Mouse (Mus musculus) CH12.LX (cell line): ENCODE data around the gene Eps8. TPM values are rescaled to one million over a fixed set of nuclear protein-coding genes. Genes with fewer than 3 reads are reported as not detected.

ENCODE experiments used
- DNase-seq: peaks from one replicate; pipeline ENCODE4 v3.0.0-alpha.2; 2013; ENCODE audit errors: extremely low read depth
- H3K27ac ChIP-seq: 2 replicates; pipeline ENCODE4 v1.5.1; 2012; ENCODE audit warnings: low read depth, mild to moderate bottlenecking, control low read depth, moderate library complexity; ENCODE audit not compliant: insufficient read depth
- H3K27me3 ChIP-seq: replicated peaks from 2 replicates; pipeline ENCODE3; 2012; ENCODE audit warnings: inconsistent platforms
- H3K36me3 ChIP-seq, 2 experiments: replicated peaks in 1 of 2; 2 replicates each; pipeline versions ENCODE3 to v1.6.1; 2012; ENCODE audit warnings: inconsistent platforms in 1 of 2, low read length in 1 of 2, mild to moderate bottlenecking in 1 of 2, mixed read lengths in 1 of 2, moderate library complexity in 1 of 2; ENCODE audit not compliant: control insufficient read depth in 1 of 2, insufficient read depth in 1 of 2
- H3K4me1 ChIP-seq, 2 experiments: 2 replicates each; pipeline ENCODE4 v1.6.1; 2012; ENCODE audit warnings: inconsistent platforms in 1 of 2, moderate library complexity in 1 of 2; ENCODE audit not compliant: insufficient read depth in 2 of 2, control insufficient read depth in 1 of 2
- H3K4me2 ChIP-seq: 2 replicates; pipeline ENCODE4 v1.6.1; 2012; ENCODE audit warnings: low read depth, mild to moderate bottlenecking, control low read depth; ENCODE audit not compliant: poor library complexity, insufficient read depth, severe bottlenecking
- H3K4me3 ChIP-seq, 3 experiments: fragments of 150-350 bp in 1 of 3; sonication (generic) in 1 of 3; replicated peaks in 1 of 3; 2 replicates each; pipeline versions ENCODE3 to v1.5.1; 2011 to 2012; ENCODE audit warnings: low read depth in 2 of 3, low read length in 2 of 3, mild to moderate bottlenecking in 2 of 3, moderate library complexity in 2 of 3, control low read depth in 1 of 3, improper control_type of control experiment in 1 of 3, inconsistent platforms in 1 of 3, mixed read lengths in 1 of 3; ENCODE audit not compliant: poor library complexity in 1 of 3
- H3K79me2 ChIP-seq: replicated peaks from 2 replicates; pipeline ENCODE4 v1.6.1; 2012; ENCODE audit warnings: mild to moderate bottlenecking, moderate library complexity; ENCODE audit not compliant: control insufficient read depth, poor library complexity, insufficient read depth, severe bottlenecking; ENCODE audit errors: extremely low read depth
- H3K9ac ChIP-seq: 2 replicates; pipeline ENCODE4 v1.6.1; 2012; ENCODE audit warnings: low read depth, mild to moderate bottlenecking, control low read depth, moderate library complexity; ENCODE audit not compliant: insufficient read depth
- H3K9me3 ChIP-seq: replicated peaks from 2 replicates; pipeline ENCODE3; 2012; ENCODE audit warnings: low read length, inconsistent platforms, mixed read lengths
- CHD1 ChIP-seq: IDR thresholded peaks from 2 replicates; pipeline ENCODE4 v1.6.1; 2012; ENCODE audit warnings: low read depth, low read length, improper control_type of control experiment, inconsistent platforms
- CHD2 ChIP-seq: IDR thresholded peaks from 2 replicates; pipeline ENCODE4 v1.6.1; 2011; ENCODE audit warnings: low read length, improper control_type of control experiment
- CTCF ChIP-seq, 2 experiments: IDR thresholded peaks in 1 of 2; conservative IDR thresholded peaks in 1 of 2; 2 replicates each; pipeline ENCODE4 v1.5.1; 2011 to 2012; ENCODE audit warnings: low read depth in 2 of 2, low read length in 2 of 2, improper control_type of control experiment in 1 of 2, inconsistent platforms in 1 of 2, mild to moderate bottlenecking in 1 of 2, moderate library complexity in 1 of 2
- E2F4 ChIP-seq: IDR thresholded peaks from 2 replicates; pipeline ENCODE4 v1.6.1; 2011; ENCODE audit warnings: low read depth, low read length, improper control_type of control experiment; ENCODE audit not compliant: insufficient replicate concordance
- ELF1 ChIP-seq: IDR thresholded peaks from 2 replicates; pipeline ENCODE4 v1.6.1; 2014; ENCODE audit warnings: low read depth, mild to moderate bottlenecking, inconsistent platforms, low read length, improper control_type of control experiment
- GABPA ChIP-seq: IDR thresholded peaks from 2 replicates; pipeline ENCODE4 v1.6.1; 2012; ENCODE audit warnings: low read depth, low read length, improper control_type of control experiment, inconsistent platforms; ENCODE audit not compliant: insufficient replicate concordance
- JUN ChIP-seq: IDR thresholded peaks from 2 replicates; pipeline ENCODE4 v1.6.1; 2011; ENCODE audit warnings: low read depth, mild to moderate bottlenecking, low read length, improper control_type of control experiment, moderate library complexity; ENCODE audit not compliant: insufficient read depth
- KAT2A ChIP-seq: IDR thresholded peaks from 2 replicates; pipeline ENCODE4 v1.6.1; 2012; ENCODE audit warnings: low read length, improper control_type of control experiment, inconsistent platforms; ENCODE audit not compliant: insufficient replicate concordance
- MAFK ChIP-seq: IDR thresholded peaks from 2 replicates; pipeline ENCODE4 v1.6.1; 2011; ENCODE audit warnings: low read length, improper control_type of control experiment; ENCODE audit not compliant: insufficient replicate concordance
- MAX ChIP-seq: IDR thresholded peaks from 2 replicates; pipeline ENCODE4 v1.6.1; 2011; ENCODE audit warnings: low read length, improper control_type of control experiment
- NELFE ChIP-seq: IDR thresholded peaks from 2 replicates; pipeline ENCODE4 v1.6.1; 2011; ENCODE audit warnings: low read depth, low read length, improper control_type of control experiment
- NRF1 ChIP-seq: IDR thresholded peaks from 2 replicates; pipeline ENCODE4 v1.6.1; 2014; ENCODE audit warnings: low read depth, mild to moderate bottlenecking, inconsistent platforms, low read length, improper control_type of control experiment, moderate library complexity
- POLR2A ChIP-seq: IDR thresholded peaks from 2 replicates; pipeline ENCODE4 v1.6.1; 2011; ENCODE audit warnings: low read depth, mild to moderate bottlenecking, improper control_type of control experiment, low read length
- RAD21 ChIP-seq: IDR thresholded peaks from 2 replicates; pipeline ENCODE4 v1.6.1; 2011; ENCODE audit warnings: low read depth, mild to moderate bottlenecking, low read length, improper control_type of control experiment, moderate library complexity
- UBTF ChIP-seq: IDR thresholded peaks from 2 replicates; pipeline ENCODE4 v1.6.1; 2012; ENCODE audit warnings: low read depth, mild to moderate bottlenecking, inconsistent platforms, low read length, improper control_type of control experiment, moderate library complexity
- USF2 ChIP-seq: conservative IDR thresholded peaks from 2 replicates; pipeline ENCODE4 v1.6.1; 2011; ENCODE audit warnings: low read depth, low read length, improper control_type of control experiment
- ZMIZ1 ChIP-seq: IDR thresholded peaks from 2 replicates; pipeline ENCODE4 v1.6.1; 2012; ENCODE audit warnings: low read depth, mild to moderate bottlenecking, inconsistent platforms, low read length, improper control_type of control experiment
- ZNF384 ChIP-seq: IDR thresholded peaks from 2 replicates; pipeline ENCODE4 v1.6.1; 2012; ENCODE audit warnings: low read depth, low read length, improper control_type of control experiment, inconsistent platforms
- dilution Hi-C: fragments of 300-500 bp; cut with MboI; formaldehyde crosslinking; loops from 2 replicates; pipeline ENCODE4 v1.14.3; 2020; ENCODE audit warnings: low sequenced_read_pairs; ENCODE audit not compliant: extremely low pct_unique_long_range_greater_than_20kb, extremely low pct_ligation_motif_present
- in situ Hi-C: fragments of 300-500 bp; cut with MboI; formaldehyde crosslinking; loops from 3 replicates; pipeline ENCODE4 v1.14.3; 2019; ENCODE audit warnings: low sequenced_read_pairs, low pct_ligation_motif_present, low pct_unique_long_range_greater_than_20kb, mixed read lengths
- polyA plus RNA-seq: library from polyadenylated mRNA; unstranded; fragments of >175 nt; gene quantifications from 2 replicates; pipeline ENCODE4 v1.2.1, GENCODE M21; 2012; ENCODE audit warnings: low read depth; ENCODE audit not compliant: insufficient read length
- total RNA-seq, 2 experiments: library from RNA; depleted of rRNA; stranded (reverse); fragments of 300-350 nt in 1 of 2; fragments of >200 nt in 1 of 2; gene quantifications; 2 replicates each; pipeline ENCODE4 v1.2.3; 2012 to 2014

Eps8 gene
- total and polyA plus RNA-seq, 3 experiments, result 2.2 to 7.4 (median 2.2) TPM

DNA sequence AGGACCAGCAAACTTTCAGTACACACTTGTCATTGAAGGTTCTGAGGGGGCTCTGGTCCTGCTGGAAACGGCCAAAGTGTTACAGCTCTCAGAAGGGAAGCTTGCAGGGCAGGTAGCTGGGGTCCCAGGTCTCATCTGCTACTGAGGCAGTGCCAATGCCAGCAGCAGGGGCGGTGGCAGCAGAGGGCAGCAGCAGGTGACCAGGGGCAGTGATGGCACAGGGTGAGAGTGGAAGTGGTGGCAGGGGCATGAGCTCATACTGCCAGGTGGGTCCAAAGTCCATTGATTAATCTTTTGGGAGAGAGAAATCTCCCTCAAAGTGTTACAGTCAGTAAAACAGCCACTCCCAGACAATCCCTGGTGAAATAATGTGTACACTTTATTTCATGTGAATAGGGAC lies 188.4 kb downstream of the Eps8 start:
- in situ Hi-C loops, result loop anchor here (10.0 kb wide), 1 partner anchor 249 kb away; no protein-coding TSS in a partner anchor
- H3K4me2 ChIP-seq, result no peak overlapping the region
- H3K27me3 ChIP-seq, result no peaks in the 10 kb centered on the region
- dilution Hi-C loops, result no loop called here
- H3K27ac ChIP-seq, result no peak overlapping the region
- TF ChIP-seq NRF1, result no peak
- TF ChIP-seq MAX, result no peak
- TF ChIP-seq CHD2, result no peak
- TF ChIP-seq NELFE, result no peak
- no peak for TF ChIP-seq JUN
- TF ChIP-seq CTCF (conservative IDR thresholded peaks at IDR 0.05 in 1 of 2, IDR thresholded peaks at IDR 0.05 in 1 of 2; ENCODE audit: low read depth in 2 of 2, low read length in 2 of 2), result no peak
- no peak for TF ChIP-seq E2F4
- TF ChIP-seq CHD1, result no peak
- TF ChIP-seq GABPA, result no peak
- no peak for TF ChIP-seq KAT2A
- TF ChIP-seq UBTF, result no peak
- no peak for TF ChIP-seq ELF1
- no peak for TF ChIP-seq RAD21
- no peak overlapping the region for H3K4me3 ChIP-seq
- no peak for DNase-seq
- peaks cover 5% of the 10 kb centered on the region for H3K9me3 ChIP-seq
- peaks cover 0 to 4% of the 10 kb centered on the region in 2 experiments; a peak in 2 of 4 replicates for H3K4me1 ChIP-seq
- no peaks in the 10 kb centered on the region for H3K36me3 ChIP-seq
- H3K9ac ChIP-seq, result no peak overlapping the region
- H3K79me2 ChIP-seq, result no peaks in the 10 kb centered on the region

DNA sequence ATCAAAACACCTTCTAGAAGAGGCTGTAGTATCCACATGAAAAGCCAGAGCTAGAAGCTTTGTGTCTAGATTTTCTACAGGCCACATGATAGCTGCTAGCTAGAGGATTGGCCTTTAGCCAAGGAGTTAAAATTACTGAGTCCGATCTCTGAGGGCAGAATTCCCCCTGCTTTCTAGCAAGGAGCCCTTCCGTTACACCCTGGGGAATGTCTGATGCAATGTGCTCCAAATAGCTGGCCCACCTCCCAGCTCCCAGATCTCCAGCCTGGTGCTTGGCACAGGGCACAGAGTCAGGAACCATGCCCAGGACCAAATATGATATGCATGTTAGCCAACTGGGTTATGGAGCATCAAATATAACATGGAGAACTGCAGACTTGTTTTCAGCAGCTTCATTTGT lies 189.4 kb downstream of the Eps8 start:
- DNase-seq, result no peak
- H3K79me2 ChIP-seq, result no peaks in the 10 kb centered on the region
- in situ Hi-C loops (loop anchor here (10.0 kb wide), 1 partner anchor 250 kb away; no protein-coding TSS in a partner anchor), dilution Hi-C loops (no loop called here)
- H3K4me3 ChIP-seq, result no peak overlapping the region
- no peak overlapping the region for H3K9ac ChIP-seq
- peaks cover 0 to 6% of the 10 kb centered on the region in 2 experiments; a peak in 2 of 4 replicates for H3K4me1 ChIP-seq
- H3K36me3 ChIP-seq, result no peaks in the 10 kb centered on the region
- TF ChIP-seq NELFE (no peak), RAD21 (no peak), ZMIZ1 (no peak), MAFK (no peak), KAT2A (no peak), CHD2 (no peak), ZNF384 (no peak), POLR2A (no peak), USF2 (no peak)
- no peak overlapping the region for H3K4me2 ChIP-seq
- H3K9me3 ChIP-seq, result peaks cover 5% of the 10 kb centered on the region
- no peaks in the 10 kb centered on the region for H3K27me3 ChIP-seq
- H3K27ac ChIP-seq, result no peak overlapping the region
